Mouse (Mus musculus) embryonic facial prominence, embryonic 15.5 days (tissue): ENCODE measurements around the gene Inpp4b. TPM values are rescaled to one million over a fixed set of nuclear protein-coding genes. Genes with fewer than 3 reads are reported as not detected.
"Not testable (repeated sequence)": the region's sequence is repeated elsewhere in the genome, so short reads cannot be mapped to it uniquely, and the experiment has no call there.

Experiments
- ATAC-seq: fragments of 200-750 bp; cut with Nextera tagmentation; 2 replicates; pipeline ENCODE4 v1.8.0; 2017; ENCODE audit warnings: low read depth, moderate TSS enrichment; ENCODE audit not compliant: insufficient number of reproducible peaks, low FRiP score, low TSS enrichment
- H3K27ac ChIP-seq: fragments of 300-500 bp; sonication (generic); replicated peaks from 2 replicates; pipeline ENCODE4 v1.5.1; 2015; ENCODE audit warnings: mild to moderate bottlenecking, inconsistent platforms
- H3K27me3 ChIP-seq: fragments of 300-500 bp; sonication (generic); 2 replicates; pipeline ENCODE4 v1.6.1; 2015; ENCODE audit warnings: inconsistent platforms
- H3K36me3 ChIP-seq: fragments of 300-500 bp; sonication (generic); 2 replicates; pipeline ENCODE4 v1.6.1; 2015; ENCODE audit warnings: mild to moderate bottlenecking, inconsistent platforms
- H3K4me1 ChIP-seq: fragments of 300-500 bp; sonication (generic); 2 replicates; pipeline ENCODE4 v1.6.1; 2015; ENCODE audit warnings: inconsistent platforms
- H3K4me2 ChIP-seq: fragments of 300-500 bp; sonication (generic); replicated peaks from 2 replicates; pipeline ENCODE4 v1.6.1; 2015; ENCODE audit warnings: mild to moderate bottlenecking, inconsistent platforms
- H3K4me3 ChIP-seq: fragments of 300-500 bp; sonication (generic); replicated peaks from 2 replicates; pipeline ENCODE4 v1.5.1; 2015; ENCODE audit warnings: mild to moderate bottlenecking, inconsistent platforms
- H3K9ac ChIP-seq: fragments of 300-500 bp; sonication (generic); 2 replicates; pipeline ENCODE4 v1.6.1; 2015; ENCODE audit warnings: inconsistent platforms
- H3K9me3 ChIP-seq: fragments of 300-500 bp; sonication (generic); replicated peaks from 2 replicates; pipeline ENCODE4 v1.6.1; 2016; ENCODE audit warnings: inconsistent platforms
- WGBS: fragments of 180-500 bp; shearing (Covaris S2); methylation state at CpG from one replicate; pipeline ENCODE4 v1.1.7; 2015; 5-methylcytosine and 5-hydroxymethylcytosine counted together
- polyA plus RNA-seq: library from polyadenylated mRNA; unstranded; fragments of >200 nt; fragmentation: Nextera tagmentation; extraction: Ambion mirVana; gene quantifications from 2 replicates; pipeline ENCODE4 v1.2.1, GENCODE M21; 2015

The Inpp4b gene
- polyA plus RNA-seq, 1 experiment from 2014 or later = 19.6 TPM

- Histone ChIP-seq H3K27me3 (no peaks in the 10 kb centered on the region), H3K36me3 (no peaks in the 10 kb centered on the region), H3K4me3 (no peak overlapping the region), H3K9me3 (no peaks in the 10 kb centered on the region), H3K4me2 (no peak overlapping the region), H3K4me1 (peaks cover 13% of the 10 kb centered on the region), H3K9ac (no peak overlapping the region), H3K27ac (no peak overlapping the region)
- no peak for ATAC-seq
- WGBS = 92% methylated on average over 2 of the region's 2 CpGs
Observed at GRCm38 (mm10) chr8:81780921-81781675, 438.7 kb downstream of the Inpp4b start.

- Histone ChIP-seq H3K9me3 (no peaks in the 10 kb centered on the region), H3K9ac (no peak overlapping the region), H3K36me3 (no peaks in the 10 kb centered on the region), H3K27ac (no peak overlapping the region), H3K4me2 (no peak overlapping the region), H3K27me3 (no peaks in the 10 kb centered on the region), H3K4me1 (no peaks in the 10 kb centered on the region), H3K4me3 (no peak overlapping the region)
- 87% methylated on average over 4 of the region's 4 CpGs for WGBS
- ATAC-seq = no peak
Observed at GRCm38 (mm10) chr8:81782781-81783180, 440.4 kb downstream of the Inpp4b start.

GRCm38 (mm10) chr8:81784775-81785174 is 442.4 kb downstream of the Inpp4b start:
- H3K27me3 ChIP-seq = no peaks in the 10 kb centered on the region
- H3K4me2 ChIP-seq = no peak overlapping the region
- H3K4me1 ChIP-seq = no peaks in the 10 kb centered on the region
- no peaks in the 10 kb centered on the region for H3K9me3 ChIP-seq
- no peak overlapping the region for H3K4me3 ChIP-seq
- H3K27ac ChIP-seq = no peak overlapping the region
- WGBS = 90% methylated on average over 3 of the region's 3 CpGs
- no peak for ATAC-seq
- H3K36me3 ChIP-seq = no peaks in the 10 kb centered on the region
- no peak overlapping the region for H3K9ac ChIP-seq

- no peak overlapping the region for H3K4me2 ChIP-seq
- no peaks in the 10 kb centered on the region for H3K27me3 ChIP-seq
- no peak overlapping the region for H3K27ac ChIP-seq
- H3K4me1 ChIP-seq = 0 out of 2 replicates have a peak, but pooled peaks cover 4% of the 10 kb centered on the region
- no peaks in the 10 kb centered on the region for H3K36me3 ChIP-seq
- no peak overlapping the region for H3K9ac ChIP-seq
- ATAC-seq = no peak
- whole genome bisulfite sequencing = 56% methylated on average over 2 of the region's 2 CpGs
- H3K4me3 ChIP-seq = no peak overlapping the region
- no peaks in the 10 kb centered on the region for H3K9me3 ChIP-seq
Observed at GRCm38 (mm10) chr8:81788498-81788897, 446.1 kb downstream of the Inpp4b start.

- no peaks in the 10 kb centered on the region for H3K36me3 ChIP-seq
- WGBS = 61% methylated on average over 5 of the region's 5 CpGs
- no peaks in the 10 kb centered on the region for H3K9me3 ChIP-seq
- H3K27me3 ChIP-seq = no peaks in the 10 kb centered on the region
- ATAC-seq = no peak
- 0 out of 2 replicates have a peak, but pooled peaks cover 4% of the 10 kb centered on the region for H3K4me1 ChIP-seq
- H3K9ac ChIP-seq = no peak overlapping the region
- no peak overlapping the region for H3K27ac ChIP-seq
- H3K4me3 ChIP-seq = no peak overlapping the region
- no peak overlapping the region for H3K4me2 ChIP-seq
Observed at GRCm38 (mm10) chr8:81792649-81793048, 450.3 kb downstream of the Inpp4b start.

- Histone ChIP-seq H3K4me2 (no peak overlapping the region), H3K4me3 (no peak overlapping the region), H3K27me3 (no peaks in the 10 kb centered on the region), H3K9ac (no peak overlapping the region), H3K9me3 (no peaks in the 10 kb centered on the region), H3K36me3 (no peaks in the 10 kb centered on the region), H3K4me1 (no peaks in the 10 kb centered on the region), H3K27ac (no peak overlapping the region)
- no peak for ATAC-seq
- 65% methylated on average over 1 of the region's 1 CpGs for WGBS
Observed at GRCm38 (mm10) chr8:81798501-81798900, 456.1 kb downstream of the Inpp4b start.

GRCm38 (mm10) chr8:81800792-81801191 is 458.4 kb downstream of the Inpp4b start:
- no peak for ATAC-seq

GRCm38 (mm10) chr8:81806797-81807196 is 464.4 kb downstream of the Inpp4b start:
- H3K4me1 ChIP-seq = no peaks in the 10 kb centered on the region

More at GRCm38 (mm10) chr8:81800792-81801191, 458.4 kb downstream of the Inpp4b start:
- H3K9ac ChIP-seq = no peak overlapping the region
- no peaks in the 10 kb centered on the region for H3K9me3 ChIP-seq
- no peaks in the 10 kb centered on the region for H3K27me3 ChIP-seq
- no peaks in the 10 kb centered on the region for H3K36me3 ChIP-seq
- H3K4me1 ChIP-seq = no peaks in the 10 kb centered on the region
- no peak overlapping the region for H3K4me2 ChIP-seq
- no peak overlapping the region for H3K27ac ChIP-seq
- no peak overlapping the region for H3K4me3 ChIP-seq

GRCm38 (mm10) chr8:81807578-81807977 is 465.2 kb downstream of the Inpp4b start:
- Histone ChIP-seq H3K9me3 (no peaks in the 10 kb centered on the region), H3K9ac (no peak overlapping the region), H3K4me2 (no peak overlapping the region), H3K27ac (no peak overlapping the region), H3K4me1 (0 out of 2 replicates have a peak, but pooled peaks cover 3% of the 10 kb centered on the region), H3K4me3 (no peak overlapping the region), H3K27me3 (no peaks in the 10 kb centered on the region), H3K36me3 (no peaks in the 10 kb centered on the region)
- 62% methylated on average over 6 of the region's 6 CpGs for WGBS
- ATAC-seq = no peak

More at GRCm38 (mm10) chr8:81806797-81807196, 464.4 kb downstream of the Inpp4b start:
- ATAC-seq = no peak
- Histone ChIP-seq H3K9me3 (no peaks in the 10 kb centered on the region), H3K9ac (no peak overlapping the region), H3K4me3 (no peak overlapping the region), H3K36me3 (no peaks in the 10 kb centered on the region), H3K27ac (no peak overlapping the region), H3K27me3 (no peaks in the 10 kb centered on the region), H3K4me2 (no peak overlapping the region)

GRCm38 (mm10) chr8:81808406-81808805 is 466.1 kb downstream of the Inpp4b start:
- no peaks in the 10 kb centered on the region for H3K9me3 ChIP-seq
- H3K27me3 ChIP-seq = no peaks in the 10 kb centered on the region
- H3K27ac ChIP-seq = no peak overlapping the region
- no peak for ATAC-seq
- 59% methylated on average over 1 of the region's 1 CpGs for WGBS
- H3K36me3 ChIP-seq = no peaks in the 10 kb centered on the region
- H3K9ac ChIP-seq = no peak overlapping the region
- H3K4me3 ChIP-seq = no peak overlapping the region
- H3K4me1 ChIP-seq = 0 out of 2 replicates have a peak, but pooled peaks cover 3% of the 10 kb centered on the region
- H3K4me2 ChIP-seq = no peak overlapping the region

- ATAC-seq, H3K9ac ChIP-seq, H3K27me3 ChIP-seq: not testable (repeated sequence)
Observed at GRCm38 (mm10) chr8:81809414-81809813, 467.1 kb downstream of the Inpp4b start.

More at GRCm38 (mm10) chr8:81809414-81809813, 467.1 kb downstream of the Inpp4b start:
- H3K36me3 ChIP-seq, H3K27ac ChIP-seq, H3K4me2 ChIP-seq, H3K9me3 ChIP-seq, H3K4me1 ChIP-seq, H3K4me3 ChIP-seq: not testable (repeated sequence)
